Mouse (Mus musculus): ENCODE measurements around the gene Rdh16. TPM values are rescaled to one million over a fixed set of nuclear protein-coding genes. Genes with fewer than 3 reads are reported as not detected.
"Not testable (repeated sequence)": the region's sequence is repeated elsewhere in the genome, so short reads cannot be mapped to it uniquely, and the experiment has no call there.

The Rdh16 gene
- polyA plus RNA-seq, 1 experiment from 2014 or later, result not detected

DNA sequence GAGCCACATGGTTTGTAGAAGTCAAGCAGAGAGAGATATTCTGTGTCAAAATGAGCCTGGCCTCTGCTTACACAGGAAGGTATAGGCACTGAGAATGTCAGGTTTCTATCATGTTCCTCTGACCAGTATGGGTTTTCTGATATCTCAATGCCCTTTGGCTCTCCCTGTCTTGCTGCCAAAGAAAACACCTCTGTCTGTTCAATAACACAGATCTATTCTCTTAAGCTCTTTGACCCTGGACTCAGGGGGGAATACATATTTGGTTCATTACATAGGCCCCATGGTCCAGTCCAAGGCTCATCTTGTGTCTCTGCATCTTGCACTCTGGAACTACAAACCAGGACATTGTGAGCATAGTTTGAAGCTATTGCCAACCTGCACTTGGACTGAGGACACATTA is 87.7 kb downstream of the Rdh16 start, which contains the start of gene Rdh7:
Gene Rdh7 (minus strand): TSS at position 213 of the 400 bp plus-strand sequence.
- Histone ChIP-seq H3K27ac (no peak within 1 kb of the TSS), H3K36me3 (no peaks in the 10 kb centered on the region), H3K4me3 (no peak within 1 kb of the TSS), H3K27me3 (ENCODE audit: insufficient read depth, poor library complexity, severe bottlenecking) (no peaks in the 10 kb centered on the region), H3K9me3 (no peaks in the 10 kb centered on the region), H3K4me1 (replicated peaks) (peaks cover 5% of the 10 kb centered on the region; the same call in 1 of the 2 replicates)
- no peak for DNase-seq (ENCODE audit: low spot score)

DNA sequence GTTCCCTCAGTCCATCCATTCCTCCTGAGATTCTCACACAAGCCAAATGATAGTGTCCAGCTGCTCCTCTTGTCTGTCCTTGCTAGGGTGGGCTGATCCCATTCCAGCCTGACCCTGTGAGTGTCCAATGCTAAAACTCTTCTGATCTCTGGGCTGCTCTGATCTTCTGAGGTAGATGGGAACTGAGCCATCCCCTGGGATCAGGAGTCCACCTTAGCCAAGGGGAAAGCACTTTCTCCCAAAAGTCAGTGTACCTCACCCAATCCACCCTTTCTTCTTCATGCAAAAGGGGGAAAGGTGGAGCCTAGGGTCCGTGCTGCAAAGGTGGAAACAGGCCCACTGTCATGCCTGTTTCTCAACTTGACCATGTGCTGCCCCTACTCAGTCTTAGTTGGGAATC is 90.5 kb downstream of the Rdh16 start:
- Histone ChIP-seq H3K27ac (no peak overlapping the region), H3K9me3 (no peaks in the 10 kb centered on the region), H3K4me1 (replicated peaks) (peaks cover 5% of the 10 kb centered on the region; the same call in 1 of the 2 replicates), H3K27me3 (ENCODE audit: insufficient read depth, poor library complexity, severe bottlenecking) (no peaks in the 10 kb centered on the region), H3K4me3 (no peak overlapping the region), H3K36me3 (no peaks in the 10 kb centered on the region)
- DNase-seq (ENCODE audit: low spot score), result no peak
- WGBS, result 89% methylated on average over 1 of the region's 1 CpGs

GRCm38 (mm10) chr10:127893163-127894022 is 92.4 kb downstream of the Rdh16 start:
- H3K27me3 ChIP-seq (ENCODE audit: insufficient read depth, poor library complexity, severe bottlenecking); H3K4me1 ChIP-seq (replicated peaks); DNase-seq (ENCODE audit: low spot score); H3K9me3 ChIP-seq; H3K36me3 ChIP-seq; H3K4me3 ChIP-seq; H3K27ac ChIP-seq: not testable (repeated sequence)
- 67% methylated on average over 5 of the region's 5 CpGs for WGBS

Other genes with a start within 250 kb of the Rdh16 start
- 55.7 and 71.7 TPM in 2 replicates for gene Lrp1, start 180.0 kb upstream of the Rdh16 start, polyA plus RNA-seq (2016; fragmentation: Nextera tagmentation; extraction: Ambion mirVana)
- gene Stat6, start 158.2 kb upstream of the Rdh16 start, polyA plus RNA-seq (2016; fragmentation: Nextera tagmentation; extraction: Ambion mirVana), result 8.9 and 9.5 TPM in 2 replicates
- gene Nemp1, start 134.3 kb upstream of the Rdh16 start, polyA plus RNA-seq (2016; fragmentation: Nextera tagmentation; extraction: Ambion mirVana), result 7.7 and 10.2 TPM in 2 replicates
- gene Nab2, start 132.6 kb upstream of the Rdh16 start, polyA plus RNA-seq (2016; fragmentation: Nextera tagmentation; extraction: Ambion mirVana), result 6.6 and 6.8 TPM in 2 replicates
- 0.37 and 0.51 TPM in 2 replicates for gene Myo1a, start 96.0 kb upstream of the Rdh16 start, polyA plus RNA-seq (2016; fragmentation: Nextera tagmentation; extraction: Ambion mirVana)
- not detected in 2 replicates for gene Tac2, start 76.7 kb upstream of the Rdh16 start, polyA plus RNA-seq (2016; fragmentation: Nextera tagmentation; extraction: Ambion mirVana)
- gene Zbtb39, start 61.6 kb upstream of the Rdh16 start, polyA plus RNA-seq (2016; fragmentation: Nextera tagmentation; extraction: Ambion mirVana), result 4.4 and 4.7 TPM in 2 replicates
- 0.43 and 0.52 TPM in 2 replicates for gene Gpr182, start 49.4 kb upstream of the Rdh16 start, polyA plus RNA-seq (2016; fragmentation: Nextera tagmentation; extraction: Ambion mirVana)
- gene Rdh1, start 41.4 kb upstream of the Rdh16 start, polyA plus RNA-seq (2016; fragmentation: Nextera tagmentation; extraction: Ambion mirVana), result not detected in 2 replicates
- gene Rdh16f1, start 41.4 kb upstream of the Rdh16 start, polyA plus RNA-seq (2016; fragmentation: Nextera tagmentation; extraction: Ambion mirVana), result 0.11 TPM in 1 of 2 replicates, not detected in the other
- gene Rdh9, start 24.8 kb upstream of the Rdh16 start, polyA plus RNA-seq (2016; fragmentation: Nextera tagmentation; extraction: Ambion mirVana), result not detected in 2 replicates
- not detected in 2 replicates for gene Rdh19, start 48.8 kb downstream of the Rdh16 start, polyA plus RNA-seq (2016; fragmentation: Nextera tagmentation; extraction: Ambion mirVana)
- gene Rdh16f2, start 65.3 kb downstream of the Rdh16 start, polyA plus RNA-seq (2016; fragmentation: Nextera tagmentation; extraction: Ambion mirVana), result not detected in 2 replicates
- not detected in 2 replicates for gene Rdh7, start 87.7 kb downstream of the Rdh16 start, polyA plus RNA-seq (2016; fragmentation: Nextera tagmentation; extraction: Ambion mirVana)
- gene Sdr9c7, start 97.4 kb downstream of the Rdh16 start, polyA plus RNA-seq (2016; fragmentation: Nextera tagmentation; extraction: Ambion mirVana), result not detected in 2 replicates
- not detected in 2 replicates for gene Hsd17b6, start 206.5 kb downstream of the Rdh16 start, polyA plus RNA-seq (2016; fragmentation: Nextera tagmentation; extraction: Ambion mirVana)
- 82.4 and 108 TPM in 2 replicates for gene Prim1, start 214.0 kb downstream of the Rdh16 start, polyA plus RNA-seq (2016; fragmentation: Nextera tagmentation; extraction: Ambion mirVana)
- gene Naca, start 234.4 kb downstream of the Rdh16 start, polyA plus RNA-seq (2016; fragmentation: Nextera tagmentation; extraction: Ambion mirVana), result 790 and 883 TPM in 2 replicates

All from hindbrain, embryonic 10.5 days (tissue).